Mouse (Mus musculus): ENCODE data around the gene Htra1.

Htra1 gene

DNA sequence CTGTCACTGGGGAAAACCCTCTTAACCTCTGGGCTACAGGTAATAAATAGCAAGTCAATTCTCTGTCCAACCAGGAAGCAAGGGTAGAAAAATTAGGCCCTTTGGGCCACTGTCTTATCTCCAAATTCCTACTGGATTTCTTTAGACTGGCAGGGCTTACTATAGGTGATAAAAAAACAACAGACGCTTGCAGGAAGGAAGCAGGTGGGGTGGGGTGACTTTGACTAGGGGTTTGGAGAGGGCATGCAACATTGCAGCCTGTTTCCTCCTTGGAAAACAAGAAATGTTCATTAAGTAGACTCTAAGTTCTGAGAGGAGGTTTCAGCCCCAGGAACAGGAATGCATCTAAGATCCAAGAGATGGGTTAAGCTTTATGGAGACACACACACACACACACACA, 88.9 kb downstream of the Htra1 start:
- DNase-seq, result no peak

DNA sequence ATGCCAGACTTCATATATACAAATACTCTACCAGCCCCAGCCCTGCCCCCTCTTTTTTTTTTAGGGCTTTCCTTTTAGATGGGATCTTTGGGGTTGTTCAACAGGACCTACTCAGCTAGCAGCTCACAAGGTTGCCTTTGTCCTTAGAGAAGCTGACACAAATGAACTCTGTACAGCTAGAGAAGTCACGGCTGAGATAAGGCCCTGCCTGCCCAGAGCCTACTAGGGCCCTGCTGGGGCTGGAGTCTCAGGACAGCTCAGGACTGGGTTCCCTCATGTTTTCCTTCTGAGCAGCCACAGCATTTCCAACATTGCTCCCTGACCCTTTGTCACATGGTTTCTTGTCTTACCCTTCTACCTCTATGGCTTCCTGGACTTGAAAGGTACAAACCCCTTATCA, 91.6 kb downstream of the Htra1 start:
- no peak for DNase-seq

DNA sequence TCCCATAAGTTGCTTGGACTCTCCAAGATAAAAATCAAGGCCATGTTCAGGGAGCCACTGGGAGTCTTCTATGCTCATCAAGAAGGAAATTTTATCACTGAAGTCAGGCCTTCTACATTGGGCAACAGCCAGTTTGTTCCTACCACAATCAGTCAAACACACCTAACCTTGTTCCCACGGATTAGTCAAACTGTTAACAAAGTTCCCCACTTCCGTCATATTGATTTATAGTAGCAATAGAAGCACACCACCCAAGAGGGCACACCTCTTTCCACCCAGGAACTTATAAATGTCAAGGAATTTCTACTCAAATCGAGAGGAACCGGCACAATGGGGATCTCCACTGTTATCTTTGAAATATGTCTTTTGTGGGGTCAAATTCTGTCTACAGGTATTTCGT, 95.8 kb downstream of the Htra1 start, which contains the start of gene Dmbt1:
Gene Dmbt1 (plus strand): TSS at position 299 of the 400 bp plus-strand sequence.
- no peak for DNase-seq

Measured in thymus, adult 18-20 months (tissue).